Mouse (Mus musculus): Measurements from ENCODE around the gene Col24a1. TPM values are rescaled to one million over a fixed set of nuclear protein-coding genes. Genes with fewer than 3 reads are reported as not detected.

The Col24a1 gene
- total RNA-seq, 2 experiments from 2014 or later = 0.13 to 0.35 TPM

GRCm38 (mm10) chr3:145457039-145457438, 164.8 kb downstream of the Col24a1 start:
- DNase-seq (ENCODE audit: low spot score in 2 of 2) = no peak

GRCm38 (mm10) chr3:145462351-145462750, 170.1 kb downstream of the Col24a1 start:
- no peak for DNase-seq (ENCODE audit: low spot score in 2 of 2)

GRCm38 (mm10) chr3:145463731-145464130, 171.5 kb downstream of the Col24a1 start:
- DNase-seq (ENCODE audit: low spot score in 2 of 2) = no peak

GRCm38 (mm10) chr3:145471094-145471493, 178.8 kb downstream of the Col24a1 start:
- DNase-seq (ENCODE audit: low spot score in 2 of 2) = no peak

GRCm38 (mm10) chr3:145474163-145474562, 181.9 kb downstream of the Col24a1 start:
- no peak for DNase-seq (ENCODE audit: low spot score in 2 of 2)

- DNase-seq (ENCODE audit: low spot score in 2 of 2) = no peak
Measured at GRCm38 (mm10) chr3:145476634-145477033, 184.4 kb downstream of the Col24a1 start.

- DNase-seq (ENCODE audit: low spot score in 2 of 2) = no peak
Measured at GRCm38 (mm10) chr3:145477074-145477473, 184.8 kb downstream of the Col24a1 start.

GRCm38 (mm10) chr3:145478446-145478845, 186.2 kb downstream of the Col24a1 start:
- no peak for DNase-seq (ENCODE audit: low spot score in 2 of 2)

GRCm38 (mm10) chr3:145490279-145490678, 198.0 kb downstream of the Col24a1 start:
- no peak for DNase-seq (ENCODE audit: low spot score in 2 of 2)

- DNase-seq (ENCODE audit: low spot score in 2 of 2) = no peak
Measured at GRCm38 (mm10) chr3:145491326-145491725, 199.1 kb downstream of the Col24a1 start.

- no peak for DNase-seq (ENCODE audit: low spot score in 2 of 2)
Measured at GRCm38 (mm10) chr3:145498127-145498526, 205.9 kb downstream of the Col24a1 start.

GRCm38 (mm10) chr3:145498893-145499292, 206.6 kb downstream of the Col24a1 start:
- DNase-seq (ENCODE audit: low spot score in 2 of 2) = no peak

GRCm38 (mm10) chr3:145504830-145505229, 212.6 kb downstream of the Col24a1 start:
- DNase-seq (ENCODE audit: low spot score in 2 of 2) = no peak

- no peak for DNase-seq (ENCODE audit: low spot score in 2 of 2)
Measured at GRCm38 (mm10) chr3:145508550-145508949, 216.3 kb downstream of the Col24a1 start.

- DNase-seq (ENCODE audit: low spot score in 2 of 2) = peak in 1 of 2 experiments; percentile 37
Measured at GRCm38 (mm10) chr3:145514197-145514596, 221.9 kb downstream of the Col24a1 start.

- no peak for DNase-seq (ENCODE audit: low spot score in 2 of 2)
Measured at GRCm38 (mm10) chr3:145521528-145522080, 229.3 kb downstream of the Col24a1 start.

GRCm38 (mm10) chr3:145522311-145522710, 230.0 kb downstream of the Col24a1 start:
- DNase-seq (ENCODE audit: low spot score in 2 of 2) = no peak

GRCm38 (mm10) chr3:145525266-145525665, 233.0 kb downstream of the Col24a1 start:
- DNase-seq (ENCODE audit: low spot score in 2 of 2) = no peak

GRCm38 (mm10) chr3:145537870-145538269, 245.6 kb downstream of the Col24a1 start:
- DNase-seq (ENCODE audit: low spot score in 2 of 2) = no peak

- DNase-seq (ENCODE audit: low spot score in 2 of 2) = no peak
Measured at GRCm38 (mm10) chr3:145548441-145549415, 256.5 kb downstream of the Col24a1 start.

- DNase-seq (ENCODE audit: low spot score in 2 of 2) = no peak
Measured at GRCm38 (mm10) chr3:145550216-145550615, 257.9 kb downstream of the Col24a1 start.

- no peak for DNase-seq (ENCODE audit: low spot score in 2 of 2)
Measured at GRCm38 (mm10) chr3:145554388-145554787, 262.1 kb downstream of the Col24a1 start.

All from layer of hippocampus, adult 18-20 months (tissue).